Mouse (Mus musculus): ENCODE measurements around the gene Zfp617.

DNA sequence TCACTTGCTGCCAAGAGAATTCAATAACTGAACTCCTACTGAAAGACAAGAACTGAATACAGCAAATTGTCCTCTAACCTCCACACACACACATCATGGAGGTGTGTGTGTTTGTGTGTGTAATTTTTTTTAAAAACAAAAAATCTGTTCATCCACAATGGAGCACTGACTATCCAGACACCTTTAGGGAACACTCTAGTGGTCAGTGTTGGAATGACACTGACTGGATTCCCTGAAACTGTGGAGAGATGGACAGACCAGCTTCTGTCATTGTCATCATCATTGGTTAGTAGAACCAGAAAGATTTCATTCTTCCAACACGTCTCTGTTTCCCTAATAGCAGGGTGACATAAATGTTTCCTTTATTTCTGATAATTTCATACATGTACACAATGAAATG, 63.5 kb downstream of the Zfp617 start:
- TF ChIP-seq CTCF (IDR thresholded peaks at IDR 0.05; ENCODE audit: borderline replicate concordance, control insufficient read depth, extremely low read depth, insufficient read depth, low read length, poor library complexity) (no peak), POLR2A (IDR thresholded peaks at IDR 0.05; ENCODE audit: control insufficient read depth, extremely low read depth, insufficient read depth, low read length, poor library complexity) (no peak)
